Mouse (Mus musculus) cerebellum, adult 2 months (tissue): ENCODE measurements around the gene Pias4. TPM values are rescaled to one million over a fixed set of nuclear protein-coding genes. Genes with fewer than 3 reads are reported as not detected.
"Not testable (repeated sequence)": the region's sequence is repeated elsewhere in the genome, so short reads cannot be mapped to it uniquely, and the experiment has no call there.

Experiments
- DNase-seq, 2 experiments: peaks; one replicate each; pipeline ENCODE4 v3.0.0; 2021
- H3K27ac ChIP-seq: fragments of 200-500 bp; 2 replicates; pipeline ENCODE4 v1.5.1; 2012; ENCODE audit warnings: low read length, control low read depth, inconsistent platforms; ENCODE audit not compliant: insufficient read depth
- H3K27me3 ChIP-seq: fragments of 200-500 bp; 2 replicates; pipeline ENCODE4 v1.6.1; 2012; ENCODE audit warnings: inconsistent platforms, mild to moderate bottlenecking, low read length, moderate library complexity; ENCODE audit not compliant: control insufficient read depth, insufficient read depth
- H3K4me1 ChIP-seq: fragments of 200-500 bp; 2 replicates; pipeline ENCODE4 v1.6.1; 2011; ENCODE audit warnings: low read length; ENCODE audit not compliant: control insufficient read depth, insufficient read depth
- H3K4me3 ChIP-seq: fragments of 200-500 bp; replicated peaks from 2 replicates; pipeline ENCODE3; 2011; ENCODE audit warnings: mild to moderate bottlenecking, low read depth, low read length, control low read depth; ENCODE audit not compliant: insufficient read depth
- CTCF ChIP-seq: fragments of 200-500 bp; IDR thresholded peaks from 2 replicates; pipeline ENCODE4 v1.5.1; 2011; ENCODE audit warnings: low read depth, mild to moderate bottlenecking, control low read depth, low read length, moderate library complexity, borderline replicate concordance; ENCODE audit not compliant: insufficient read depth
- POLR2A ChIP-seq: fragments of 200-500 bp; IDR thresholded peaks from 2 replicates; pipeline ENCODE4 v1.6.1; 2011; ENCODE audit warnings: low read length, control low read depth, borderline replicate concordance; ENCODE audit not compliant: insufficient read depth
- WGBS: fragments of 180-500 bp; shearing (Covaris S2); methylation state at CpG from one replicate; pipeline ENCODE4 v1.1.7; 2018; 5-methylcytosine and 5-hydroxymethylcytosine counted together
- polyA plus RNA-seq: library from polyadenylated mRNA; depleted of rRNA; stranded (reverse); fragments of >200 nt; gene quantifications from 2 replicates; pipeline ENCODE4 v1.2.3, GENCODE M21; 2012; rRNA removed

Gene Pias4
- 34.8 and 36.0 TPM in 2 replicates for polyA plus RNA-seq

DNA sequence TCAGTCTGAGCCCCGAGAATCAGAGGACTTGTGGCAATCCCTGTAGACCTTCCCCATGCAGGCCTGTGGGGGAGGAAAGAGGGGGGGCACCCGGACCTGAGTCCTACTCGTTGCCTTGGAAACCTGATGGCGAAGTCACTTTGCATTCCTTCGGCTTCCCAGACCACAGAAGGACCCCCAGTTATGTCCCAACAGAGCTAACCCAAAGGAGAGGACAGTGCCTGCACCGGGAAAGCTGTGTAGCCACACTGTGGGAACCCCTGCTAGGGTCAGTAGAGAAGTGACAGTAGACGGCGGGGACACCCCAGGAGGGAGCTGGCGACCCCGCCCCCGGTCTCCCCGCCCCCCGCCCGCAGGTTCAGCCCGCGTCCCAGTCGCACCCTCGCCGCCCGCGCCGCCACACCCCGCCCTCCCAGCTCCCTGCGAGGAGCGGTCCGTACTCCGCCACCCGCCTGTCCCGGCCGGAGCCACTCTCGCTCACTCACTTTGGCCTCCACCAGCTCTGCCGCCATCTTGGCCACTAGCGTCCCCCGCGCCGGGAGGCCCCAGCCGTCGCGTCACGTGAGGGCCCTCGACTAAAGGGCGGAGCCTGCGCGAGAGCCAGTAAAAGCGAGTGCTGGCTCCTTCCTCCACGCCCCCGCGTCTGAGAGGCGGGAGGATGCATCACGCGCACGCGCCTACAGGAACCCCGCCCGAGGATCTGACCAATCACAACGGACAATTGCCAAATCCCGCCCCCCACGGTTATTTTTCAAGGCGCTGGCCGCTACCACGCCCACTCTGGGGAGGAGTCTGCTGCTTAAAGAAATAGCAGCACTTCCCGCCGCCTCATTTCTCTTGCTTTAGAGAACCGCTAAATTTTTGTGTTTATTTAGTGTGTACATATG is at the start of gene Pias4:
Gene Pias4, minus strand, starts transcription at position 724 of the 887 bp plus-strand sequence.
- peak; percentile 88 for TF ChIP-seq POLR2A
- TF ChIP-seq CTCF, result no peak
- Histone ChIP-seq H3K4me1 (peaks cover 30% of the 10 kb centered on the region), H3K27ac (peak within 1 kb of the TSS; percentile 48), H3K27me3 (no peaks in the 10 kb centered on the region), H3K4me3 (peak within 1 kb of the TSS; percentile 99)
- peak; percentile 100 for DNase-seq
- WGBS, result under 1% methylated on average over 53 of the region's 64 CpGs

DNA sequence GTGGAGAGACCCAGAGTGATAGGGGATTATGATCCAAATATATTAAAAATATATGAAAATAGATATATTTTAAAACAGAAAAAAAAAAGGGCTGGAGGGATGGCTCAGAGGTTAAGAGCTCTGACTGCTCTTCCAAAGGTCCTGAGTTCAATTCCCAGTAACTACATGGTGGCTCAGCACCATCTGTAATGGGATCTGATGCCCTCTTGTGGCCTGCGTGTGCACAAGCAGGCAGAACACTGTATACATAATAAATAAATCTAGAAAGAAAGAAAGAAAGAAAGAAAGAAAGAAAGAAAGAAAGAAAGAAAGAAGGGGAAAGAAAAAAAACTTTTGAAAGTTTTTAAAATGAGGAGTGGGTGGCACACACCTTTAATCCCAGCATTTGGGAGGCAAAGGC is 49.5 kb upstream of the Pias4 start:
- TF ChIP-seq CTCF, result peak; percentile 53; the same call in 1 of the 2 replicates
- not testable (repeated sequence) for H3K27me3 ChIP-seq, H3K4me3 ChIP-seq, H3K27ac ChIP-seq, H3K4me1 ChIP-seq, DNase-seq
- 23% methylated on average over 1 of the region's 1 CpGs for WGBS

DNA sequence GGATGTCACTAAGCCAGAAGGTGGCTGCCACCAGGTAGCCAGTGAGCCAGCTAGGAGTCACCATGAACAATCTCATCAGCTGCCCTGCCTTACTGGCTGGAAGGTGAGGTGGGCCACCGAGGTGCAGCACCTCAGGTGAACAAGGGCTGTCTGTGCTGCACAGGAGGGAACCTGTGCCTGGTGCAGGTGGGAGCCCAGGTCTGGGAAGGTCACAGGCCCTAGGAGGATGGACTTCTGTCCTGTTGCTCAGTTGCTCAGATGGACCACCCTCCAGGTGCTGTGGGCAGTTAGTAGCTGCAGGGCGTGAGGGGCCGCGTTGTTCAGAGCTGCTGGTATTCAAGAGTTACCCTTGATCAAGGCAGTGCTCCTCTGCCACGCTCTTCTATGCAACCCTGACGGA is 49.1 kb upstream of the Pias4 start:
- no peaks in the 10 kb centered on the region for H3K27me3 ChIP-seq
- no peak overlapping the region for H3K4me3 ChIP-seq
- H3K27ac ChIP-seq, result no peak overlapping the region
- H3K4me1 ChIP-seq, result no peaks in the 10 kb centered on the region
- TF ChIP-seq CTCF (no peak), POLR2A (no peak)
- 86% methylated on average over 6 of the region's 6 CpGs for WGBS
- no peak for DNase-seq

DNA sequence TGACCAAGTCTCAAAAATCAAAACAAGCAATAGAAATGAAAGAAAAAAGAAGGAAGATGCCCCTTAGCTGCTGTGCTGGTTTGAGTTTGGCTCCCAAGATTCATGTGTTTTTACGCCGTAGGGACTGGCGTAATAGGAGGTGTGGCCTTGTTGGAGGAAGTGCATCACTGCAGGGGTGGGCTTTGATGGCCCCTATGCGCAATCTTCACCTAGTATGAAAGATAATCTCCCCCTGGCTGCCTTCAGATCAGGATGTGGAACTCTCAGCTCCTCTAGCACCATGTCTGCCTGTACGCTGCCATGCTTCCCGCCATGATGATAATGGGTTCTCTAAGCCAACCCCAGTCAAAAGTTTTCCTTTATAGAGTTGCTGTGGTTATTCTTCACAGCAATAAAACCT is 48.5 kb upstream of the Pias4 start:
- H3K4me3 ChIP-seq, result no peak overlapping the region
- H3K27ac ChIP-seq, result no peak overlapping the region
- no peaks in the 10 kb centered on the region for H3K4me1 ChIP-seq
- TF ChIP-seq CTCF, result no peak
- TF ChIP-seq POLR2A, result no peak
- no peak for DNase-seq
- WGBS, result 92% methylated on average over 6 of the region's 6 CpGs
- no peaks in the 10 kb centered on the region for H3K27me3 ChIP-seq

DNA sequence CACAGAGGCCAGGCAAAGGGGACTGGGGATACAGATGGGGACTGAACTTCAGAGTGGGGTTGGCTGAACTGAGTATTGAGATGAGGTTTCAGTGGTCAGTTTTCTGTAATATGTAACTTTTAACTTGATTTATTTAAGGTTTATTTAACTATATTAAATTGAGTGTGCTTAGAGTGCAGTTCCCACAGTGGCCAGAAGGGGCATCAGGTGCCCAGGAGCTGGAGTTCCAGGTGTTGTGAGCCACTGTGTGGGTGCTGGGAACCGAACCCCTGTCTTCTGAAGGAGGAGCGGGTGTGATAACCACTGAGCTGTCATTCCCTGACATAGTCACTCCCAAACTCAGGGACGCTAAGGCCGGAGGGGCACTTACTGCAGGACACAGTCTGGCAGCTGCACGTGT is 42.4 kb upstream of the Pias4 start:
- DNase-seq, result no peak
- no peaks in the 10 kb centered on the region for H3K27me3 ChIP-seq
- no peak overlapping the region for H3K4me3 ChIP-seq
- 98% methylated on average over 5 of the region's 5 CpGs for WGBS
- peak; percentile 44 for TF ChIP-seq CTCF
- TF ChIP-seq POLR2A, result no peak
- H3K4me1 ChIP-seq, result no peaks in the 10 kb centered on the region
- no peak overlapping the region for H3K27ac ChIP-seq

DNA sequence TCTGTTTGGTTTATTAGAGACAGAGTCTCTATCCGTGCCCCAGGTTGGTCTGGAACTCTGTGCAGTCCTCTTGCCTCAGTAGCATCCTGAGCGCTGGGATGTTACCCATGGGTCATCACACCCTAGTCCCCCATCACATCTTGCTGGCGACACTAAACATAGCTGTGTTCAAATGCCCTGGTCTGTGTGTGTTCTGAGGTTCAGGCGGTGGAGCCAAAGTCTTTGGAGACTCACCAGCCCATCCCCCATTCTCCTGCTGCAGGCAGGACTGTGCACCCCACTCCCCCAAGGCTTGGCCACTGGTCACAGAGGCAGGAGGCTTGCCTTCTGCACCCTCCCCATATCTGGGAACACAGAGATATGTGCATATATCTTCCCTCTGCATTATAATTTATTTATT is 36.4 kb upstream of the Pias4 start:
- Histone ChIP-seq H3K27me3 (no peaks in the 10 kb centered on the region), H3K4me3 (no peak overlapping the region), H3K4me1 (no peaks in the 10 kb centered on the region), H3K27ac (no peak overlapping the region)
- WGBS, result 65% methylated on average over 4 of the region's 4 CpGs
- no peak for TF ChIP-seq POLR2A
- no peak for TF ChIP-seq CTCF
- no peak for DNase-seq

DNA sequence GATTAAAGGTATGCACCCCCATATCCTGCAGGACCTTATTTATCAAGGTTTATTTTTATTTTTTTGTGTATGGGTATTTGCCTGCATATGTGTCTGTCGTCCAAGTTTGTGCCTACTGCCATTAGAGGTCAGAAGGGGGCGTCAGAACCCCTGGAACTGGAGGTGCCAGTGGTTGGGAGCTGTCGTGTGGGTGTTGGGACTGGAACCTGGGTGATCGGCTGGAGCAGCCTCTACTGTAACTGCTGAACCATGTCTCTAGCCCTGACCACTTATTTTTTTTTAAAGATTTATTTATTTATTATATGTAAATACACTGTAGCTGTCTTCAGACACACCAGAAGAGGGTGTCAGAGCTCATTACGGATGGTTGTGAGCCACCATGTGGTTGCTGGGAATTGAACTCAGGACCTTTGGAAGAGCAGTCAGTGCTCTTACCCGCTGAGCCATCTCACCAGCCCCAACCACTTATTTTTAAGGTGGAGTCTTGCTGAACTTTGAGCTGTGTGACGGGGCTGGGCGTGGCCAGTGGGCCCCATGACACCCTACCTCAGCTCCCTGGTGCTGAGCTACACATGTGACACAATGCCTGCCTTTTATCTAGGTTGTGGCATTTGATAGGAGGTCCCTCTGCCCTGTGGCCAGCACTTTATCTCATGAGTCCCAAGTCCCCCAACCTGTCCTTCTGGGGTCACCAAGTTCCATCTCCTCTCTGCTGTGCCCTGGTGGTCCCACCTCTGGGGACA is 35.4 kb upstream of the Pias4 start:
- Histone ChIP-seq H3K4me3 (no peak overlapping the region), H3K27ac (no peak overlapping the region), H3K4me1 (no peaks in the 10 kb centered on the region), H3K27me3 (no peaks in the 10 kb centered on the region)
- no peak for DNase-seq
- no peak for TF ChIP-seq POLR2A
- no peak for TF ChIP-seq CTCF
- WGBS, result 69% methylated on average over 8 of the region's 8 CpGs
